9 mouse cellular contexts compared by ENCODE assay signal in the genomic region with DNA sequence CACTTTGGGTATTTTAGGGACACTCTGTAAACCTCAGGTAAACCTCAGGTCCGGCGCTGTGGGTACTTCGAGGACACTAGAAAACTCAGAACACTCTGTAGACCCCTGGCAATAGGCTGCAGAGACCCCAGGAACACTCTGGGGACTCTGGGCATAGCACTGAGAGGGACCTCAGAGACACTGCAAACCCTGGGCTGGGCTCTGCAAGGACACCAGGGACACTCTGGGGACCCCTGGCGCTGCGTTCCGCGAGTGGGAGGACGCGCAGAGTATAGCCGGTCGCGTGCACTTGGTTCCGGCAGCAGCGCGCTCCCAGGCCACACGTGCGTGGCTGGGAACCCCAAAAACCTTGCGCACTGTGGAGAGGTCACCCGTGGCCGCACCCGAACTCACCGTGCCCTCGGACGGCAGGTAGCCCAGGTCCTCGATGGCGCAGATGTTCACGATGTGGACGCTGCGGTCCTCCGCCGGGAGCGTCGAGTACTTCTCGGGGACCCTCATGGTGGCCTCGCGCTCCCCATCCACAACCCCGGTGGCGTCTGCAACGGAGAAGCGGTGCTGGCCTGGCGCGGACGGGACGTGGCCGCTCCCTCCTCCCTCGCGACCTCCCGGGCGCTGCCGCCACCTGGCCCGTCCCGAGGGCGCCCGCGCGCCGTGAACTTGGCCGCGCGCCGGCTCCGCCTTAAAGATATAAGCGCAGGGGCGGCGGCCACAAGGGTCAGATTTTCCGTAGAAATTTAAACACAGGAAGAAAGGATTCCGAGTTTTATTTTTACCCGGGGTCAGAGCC.
DNase-seq lines count a peak whose midpoint lies in the region; ATAC-seq lines count a peak whose summit lies in the region.
"Had no signal": no experiment of that assay in that cellular context is flagged by ENCODE, and none has a peak within 500 bp of the region (broad histone marks: within the 10 kb centered on the region; RNA-seq: fewer than 3 reads in every experiment).

No protein-coding gene starts in this region.

- WGBS in midbrain, embryonic 12.5 days: 13% methylated on average over 68 of the region's 68 CpGs

- peak; percentile 20; the same call in 1 of the 2 replicates for ATAC-seq in granulocyte monocyte progenitor cell, adult 5-6 weeks (replicated peaks; ENCODE audit: poor library complexity, severe bottlenecking)
- ATAC-seq in midbrain, embryonic 12.5 days (ENCODE audit: low FRiP score, low read depth): no peak

- H3K27ac ChIP-seq in midbrain, embryonic 12.5 days (replicated peaks): no peak overlapping the region

- peaks cover 26% of the 10 kb centered on the region for H3K4me1 ChIP-seq in midbrain, embryonic 12.5 days

- peak overlapping the region; percentile 40 for H3K4me3 ChIP-seq in midbrain, embryonic 12.5 days

- no peaks in the 10 kb centered on the region for H3K9me3 ChIP-seq in midbrain, embryonic 12.5 days
- H3K9me3 ChIP-seq: G1E had no signal

- H3K4me2 ChIP-seq in midbrain, embryonic 12.5 days (replicated peaks): peak overlapping the region; percentile 61

- peaks cover 56% of the 10 kb centered on the region for H3K27me3 ChIP-seq in midbrain, embryonic 12.5 days

- DNase-seq in gastrocnemius, postnatal 10 days: peak; percentile 46
- no peak for DNase-seq in gastrocnemius, postnatal 4 days (ENCODE audit: low spot score in 2 of 2)
- DNase-seq in Muller cell, postnatal 12 days (ENCODE audit: inconsistent ontology term): peak; percentile 28
- DNase-seq in kidney, postnatal 25 days: peak; percentile 26 to 54
- DNase-seq in frontal cortex, postnatal 36 days (ENCODE audit: low spot score in 2 of 2): no peak
- no peak for DNase-seq in layer of hippocampus, adult 9-11 months

- H3K9ac ChIP-seq in midbrain, embryonic 12.5 days (replicated peaks): peak overlapping the region; percentile 49; the same call in 1 of the 2 replicates

- H3K36me3 ChIP-seq in midbrain, embryonic 12.5 days: no peaks in the 10 kb centered on the region

Comparison
In these comparisons a context has a peak if more than half of its experiments do, and no peak if none do; other contexts are left out.
1. DNase-seq: peak in gastrocnemius, postnatal 10 days (single experiment), Muller cell, postnatal 12 days (single experiment) and kidney, postnatal 25 days (2 of 2); none in gastrocnemius, postnatal 4 days (0 of 2), frontal cortex, postnatal 36 days (0 of 2) and layer of hippocampus, adult 9-11 months (single experiment).